Mouse (Mus musculus) lung, postnatal 0 days (tissue): ENCODE results near the gene Wapl. TPM values are rescaled to one million over a fixed set of nuclear protein-coding genes. Genes with fewer than 3 reads are reported as not detected.

ENCODE experiments used
- ATAC-seq: fragments of 200-750 bp; cut with Nextera tagmentation; 2 replicates; pipeline ENCODE4 v1.8.0; 2017; ENCODE audit warnings: moderate library complexity
- DNase-seq: peaks from one replicate; pipeline ENCODE4 v3.0.0-alpha.2; 2016; ENCODE audit warnings: low spot score
- H3K27ac ChIP-seq: fragments of 300-500 bp; sonication (generic); 2 replicates; pipeline ENCODE4 v1.5.1; 2014; ENCODE audit warnings: antibody characterized with exemption, mild to moderate bottlenecking, low read length, mixed read lengths
- H3K27me3 ChIP-seq: fragments of 300-500 bp; sonication (generic); replicated peaks from 2 replicates; pipeline ENCODE4 v1.6.1; 2014; ENCODE audit warnings: low read length, mixed read lengths; ENCODE audit not compliant: insufficient read depth
- H3K36me3 ChIP-seq: fragments of 300-500 bp; sonication (generic); 2 replicates; pipeline ENCODE4 v1.6.1; 2014; ENCODE audit warnings: low read length, mixed read lengths; ENCODE audit not compliant: insufficient read depth
- H3K4me1 ChIP-seq: fragments of 300-500 bp; sonication (generic); 2 replicates; pipeline ENCODE4 v1.6.1; 2014; ENCODE audit warnings: antibody characterized with exemption, low read depth, low read length, mixed read lengths; ENCODE audit not compliant: insufficient read depth
- H3K4me2 ChIP-seq: fragments of 300-500 bp; sonication (generic); replicated peaks from 2 replicates; pipeline ENCODE4 v1.6.1; 2014; ENCODE audit warnings: low read depth, mild to moderate bottlenecking, low read length, moderate library complexity, mixed read lengths
- H3K4me3 ChIP-seq: fragments of 300-500 bp; sonication (generic); 2 replicates; pipeline ENCODE4 v1.5.1; 2014; ENCODE audit warnings: low read depth, low read length
- H3K9ac ChIP-seq: fragments of 300-500 bp; sonication (generic); replicated peaks from 2 replicates; pipeline ENCODE4 v1.6.1; 2014; ENCODE audit warnings: low read depth, mild to moderate bottlenecking
- H3K9me3 ChIP-seq: fragments of 300-500 bp; sonication (generic); 2 replicates; pipeline ENCODE4 v1.6.1; 2016; ENCODE audit warnings: low read length, mixed read lengths
- CTCF ChIP-seq: IDR thresholded peaks from 2 replicates; pipeline ENCODE4 v1.5.1; 2016; ENCODE audit warnings: antibody characterized with exemption, mild to moderate bottlenecking
- EP300 ChIP-seq: IDR thresholded peaks from 2 replicates; pipeline ENCODE4 v1.6.1; 2016; ENCODE audit warnings: antibody characterized with exemption, mild to moderate bottlenecking, control low read depth
- WGBS: fragments of 180-500 bp; shearing (Covaris S2); extraction: QIAGEN DNeasy Blood & Tissue Kit; methylation state at CpG from one replicate; pipeline ENCODE4 v1.1.7; 2014; 5-methylcytosine and 5-hydroxymethylcytosine counted together
- polyA plus RNA-seq: library from polyadenylated mRNA; unstranded; fragments of >200 nt; fragmentation: Nextera tagmentation; extraction: Ambion mirVana; gene quantifications from 2 replicates; pipeline ENCODE4 v1.2.1, GENCODE M21; 2015

The Wapl gene
- polyA plus RNA-seq, 1 experiment from 2014 or later, result 19.9 TPM

GRCm38 (mm10) chr14:34761082-34761959 is 87.6 kb downstream of the Wapl start:
- ATAC-seq, result no peak
- TF ChIP-seq EP300, result no peak
- TF ChIP-seq CTCF, result no peak

GRCm38 (mm10) chr14:34762682-34763081 is 89.0 kb downstream of the Wapl start:
- H3K27me3 ChIP-seq, result no peaks in the 10 kb centered on the region
- no peak overlapping the region for H3K4me2 ChIP-seq
- 59% methylated on average over 10 of the region's 10 CpGs for WGBS
- H3K9ac ChIP-seq, result no peak overlapping the region
- no peak for DNase-seq
- H3K9me3 ChIP-seq, result no peaks in the 10 kb centered on the region
- H3K27ac ChIP-seq, result no peak overlapping the region
- no peaks in the 10 kb centered on the region for H3K36me3 ChIP-seq
- H3K4me1 ChIP-seq, result no peaks in the 10 kb centered on the region
- TF ChIP-seq EP300 (no peak), CTCF (no peak)
- no peak overlapping the region for H3K4me3 ChIP-seq
- ATAC-seq, result no peak

More at GRCm38 (mm10) chr14:34761082-34761959, 87.6 kb downstream of the Wapl start:
- no peaks in the 10 kb centered on the region for H3K9me3 ChIP-seq
- no peaks in the 10 kb centered on the region for H3K36me3 ChIP-seq
- no peak overlapping the region for H3K9ac ChIP-seq
- no peak overlapping the region for H3K27ac ChIP-seq
- H3K27me3 ChIP-seq, result no peaks in the 10 kb centered on the region
- H3K4me1 ChIP-seq, result no peaks in the 10 kb centered on the region
- 88% methylated on average over 9 of the region's 9 CpGs for WGBS
- no peak overlapping the region for H3K4me3 ChIP-seq
- H3K4me2 ChIP-seq, result no peak overlapping the region
- no peak for DNase-seq

GRCm38 (mm10) chr14:34763771-34764539 is 90.2 kb downstream of the Wapl start:
- Histone ChIP-seq H3K27ac (peak overlapping the region; percentile 64), H3K36me3 (no peaks in the 10 kb centered on the region), H3K4me1 (peaks cover 5% of the 10 kb centered on the region; the same call in 1 of the 2 replicates), H3K27me3 (no peaks in the 10 kb centered on the region), H3K9ac (no peak overlapping the region), H3K9me3 (no peaks in the 10 kb centered on the region), H3K4me2 (no peak overlapping the region), H3K4me3 (no peak overlapping the region)
- TF ChIP-seq CTCF (no peak), EP300 (peak; percentile 65)
- WGBS, result 24% methylated on average over 10 of the region's 10 CpGs
- DNase-seq (peak; percentile 60), ATAC-seq (peak; percentile 59)

GRCm38 (mm10) chr14:34764908-34765307 is 91.2 kb downstream of the Wapl start:
- no peaks in the 10 kb centered on the region for H3K36me3 ChIP-seq
- WGBS, result 73% methylated on average over 9 of the region's 9 CpGs
- DNase-seq (no peak), ATAC-seq (no peak)
- peaks cover 5% of the 10 kb centered on the region; the same call in 1 of the 2 replicates for H3K4me1 ChIP-seq
- H3K9me3 ChIP-seq, result no peaks in the 10 kb centered on the region
- TF ChIP-seq CTCF (no peak), EP300 (no peak)
- H3K27me3 ChIP-seq, result 0 out of 2 replicates have a peak, but pooled peaks cover 9% of the 10 kb centered on the region
- H3K27ac ChIP-seq, result 0 out of 2 replicates have a peak overlapping the region, but pooled peaks have one; percentile 26
- H3K4me3 ChIP-seq, result no peak overlapping the region
- H3K4me2 ChIP-seq, result no peak overlapping the region
- H3K9ac ChIP-seq, result no peak overlapping the region

GRCm38 (mm10) chr14:34765380-34765779 is 91.7 kb downstream of the Wapl start:
- Histone ChIP-seq H3K4me1 (peaks cover 5% of the 10 kb centered on the region; the same call in 1 of the 2 replicates), H3K4me2 (no peak overlapping the region), H3K27ac (no peak overlapping the region), H3K4me3 (no peak overlapping the region), H3K27me3 (0 out of 2 replicates have a peak, but pooled peaks cover 9% of the 10 kb centered on the region), H3K36me3 (no peaks in the 10 kb centered on the region), H3K9ac (no peak overlapping the region), H3K9me3 (no peaks in the 10 kb centered on the region)
- 82% methylated on average over 7 of the region's 7 CpGs for WGBS
- ATAC-seq (no peak), DNase-seq (no peak)
- TF ChIP-seq EP300 (no peak), CTCF (no peak)

- peaks cover 5% of the 10 kb centered on the region; the same call in 1 of the 2 replicates for H3K4me1 ChIP-seq
- TF ChIP-seq EP300, result no peak
- no peaks in the 10 kb centered on the region for H3K36me3 ChIP-seq
- no peak overlapping the region for H3K27ac ChIP-seq
- H3K4me3 ChIP-seq, result no peak overlapping the region
- no peak overlapping the region for H3K9ac ChIP-seq
- no peaks in the 10 kb centered on the region for H3K9me3 ChIP-seq
- H3K27me3 ChIP-seq, result 0 out of 2 replicates have a peak, but pooled peaks cover 9% of the 10 kb centered on the region
- WGBS, result 90% methylated on average over 5 of the region's 5 CpGs
- DNase-seq, result no peak
- H3K4me2 ChIP-seq, result no peak overlapping the region
- no peak for ATAC-seq
These were observed 92.5 kb downstream of the Wapl start for GRCm38 (mm10) chr14:34766181-34766580.
